Mouse (Mus musculus): Measurements from ENCODE around the gene Polg.

DNA sequence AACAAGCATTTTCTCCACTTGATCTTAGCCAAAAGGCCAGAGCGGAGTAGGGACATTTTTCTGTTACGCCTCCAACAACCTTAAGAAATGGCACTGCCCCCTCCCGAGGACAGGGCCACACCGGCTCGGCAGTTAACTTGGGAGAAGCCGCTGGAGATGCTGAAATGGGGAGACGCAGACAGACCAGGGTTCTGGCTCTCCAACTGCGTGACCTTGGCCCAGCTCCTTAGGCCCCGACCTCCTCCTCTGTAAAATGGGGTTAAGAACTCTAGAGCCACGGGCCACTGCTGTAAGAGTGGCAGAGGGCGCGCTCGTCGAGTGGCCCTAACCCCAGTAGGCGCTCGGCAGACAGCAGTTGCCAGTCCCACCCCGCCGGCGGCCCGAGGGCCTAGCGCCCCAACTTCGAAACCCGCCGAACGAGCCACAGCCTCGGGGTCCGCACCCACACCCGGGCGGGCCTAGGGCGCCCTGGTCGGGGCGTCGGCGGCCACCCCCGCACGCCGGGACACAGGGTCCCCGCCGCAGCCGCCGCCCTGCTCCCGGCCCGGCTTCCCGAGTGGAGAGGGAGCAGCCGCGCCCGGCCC lies 609 bp downstream of the Polg start:
- TF ChIP-seq POLR2A (IDR thresholded peaks at IDR 0.05; ENCODE audit: insufficient read length, low read depth) (no peak), MYOD1 (IDR thresholded peaks at IDR 0.05; ENCODE audit: control insufficient read depth in 1 of 3, insufficient read length in 2 of 3, low read depth in 2 of 3) (no peak)
